Mouse (Mus musculus): ENCODE data around the gene Foxp3. TPM values are rescaled to one million over a fixed set of nuclear protein-coding genes. Genes with fewer than 3 reads are reported as not detected.

The Foxp3 gene
- not detected in 2 replicates for polyA plus RNA-seq (2014; fragmentation: Nextera tagmentation; extraction: Ambion mirVana)

GRCm38 (mm10) chrX:7573176-7574086 lies at the start of gene Foxp3:
Gene Foxp3, plus strand, starts transcription at chrX:7573644.
- peak within 1 kb of the TSS; percentile 78 for H3K9ac ChIP-seq (ENCODE audit: low read depth, low read length)
- peak; percentile 12 for DNase-seq (ENCODE audit: low spot score)
- 50% methylated on average over 23 of the region's 72 CpGs for WGBS
- H3K27me3 ChIP-seq (replicated peaks; ENCODE audit: control insufficient read depth, insufficient read depth, low read length) = no peaks in the 10 kb centered on the region
- peak; percentile 2; the same call in 1 of the 2 replicates for ATAC-seq (ENCODE audit: low read depth)
- no peaks in the 10 kb centered on the region for H3K36me3 ChIP-seq (ENCODE audit: control insufficient read depth, insufficient read depth, low read length)
- peaks cover 5% of the 10 kb centered on the region; the same call in 1 of the 2 replicates for H3K4me1 ChIP-seq (ENCODE audit: control insufficient read depth, insufficient read depth, low read length)
- no peaks in the 10 kb centered on the region for H3K9me3 ChIP-seq (ENCODE audit: control insufficient read depth, low read length)
- H3K4me2 ChIP-seq (ENCODE audit: low read depth, low read length) = peak within 1 kb of the TSS; percentile 65
- H3K27ac ChIP-seq (replicated peaks; ENCODE audit: low read depth, low read length) = peak within 1 kb of the TSS; percentile 77
- H3K4me3 ChIP-seq (ENCODE audit: low read depth, low read length) = peak within 1 kb of the TSS; percentile 57

GRCm38 (mm10) chrX:7524961-7525360 lies 48.5 kb upstream of the Foxp3 start:
- 35% methylated on average over 3 of the region's 3 CpGs for WGBS
- ATAC-seq (ENCODE audit: low read depth) = no peak

GRCm38 (mm10) chrX:7553474-7553873 lies 20.0 kb upstream of the Foxp3 start:
- Histone ChIP-seq H3K9ac (ENCODE audit: low read depth, low read length) (no peak overlapping the region), H3K27me3 (replicated peaks; ENCODE audit: control insufficient read depth, insufficient read depth, low read length) (no peaks in the 10 kb centered on the region; the same call in 1 of the 2 replicates), H3K9me3 (ENCODE audit: control insufficient read depth, low read length) (no peaks in the 10 kb centered on the region), H3K4me2 (ENCODE audit: low read depth, low read length) (no peak overlapping the region), H3K4me1 (ENCODE audit: control insufficient read depth, insufficient read depth, low read length) (no peaks in the 10 kb centered on the region), H3K4me3 (ENCODE audit: low read depth, low read length) (no peak overlapping the region), H3K36me3 (ENCODE audit: control insufficient read depth, insufficient read depth, low read length) (no peaks in the 10 kb centered on the region), H3K27ac (replicated peaks; ENCODE audit: low read depth, low read length) (no peak overlapping the region)
- DNase-seq (ENCODE audit: low spot score) (no peak), ATAC-seq (ENCODE audit: low read depth) (no peak)
- 89% methylated on average over 4 of the region's 4 CpGs for WGBS

More at GRCm38 (mm10) chrX:7524961-7525360, 48.5 kb upstream of the Foxp3 start:
- H3K27ac ChIP-seq (replicated peaks; ENCODE audit: low read depth, low read length) = no peak overlapping the region
- H3K36me3 ChIP-seq (ENCODE audit: control insufficient read depth, insufficient read depth, low read length) = no peaks in the 10 kb centered on the region
- H3K4me1 ChIP-seq (ENCODE audit: control insufficient read depth, insufficient read depth, low read length) = no peaks in the 10 kb centered on the region
- no peak for DNase-seq (ENCODE audit: low spot score)
- no peaks in the 10 kb centered on the region for H3K9me3 ChIP-seq (ENCODE audit: control insufficient read depth, low read length)
- no peaks in the 10 kb centered on the region for H3K27me3 ChIP-seq (replicated peaks; ENCODE audit: control insufficient read depth, insufficient read depth, low read length)
- H3K4me2 ChIP-seq (ENCODE audit: low read depth, low read length) = no peak overlapping the region
- no peak overlapping the region for H3K4me3 ChIP-seq (ENCODE audit: low read depth, low read length)
- H3K9ac ChIP-seq (ENCODE audit: low read depth, low read length) = no peak overlapping the region

GRCm38 (mm10) chrX:7563076-7563475 lies 10.4 kb upstream of the Foxp3 start:
- Histone ChIP-seq H3K4me1 (ENCODE audit: control insufficient read depth, insufficient read depth, low read length) (no peaks in the 10 kb centered on the region), H3K9ac (ENCODE audit: low read depth, low read length) (no peak overlapping the region), H3K9me3 (ENCODE audit: control insufficient read depth, low read length) (no peaks in the 10 kb centered on the region), H3K27me3 (replicated peaks; ENCODE audit: control insufficient read depth, insufficient read depth, low read length) (no peaks in the 10 kb centered on the region), H3K36me3 (ENCODE audit: control insufficient read depth, insufficient read depth, low read length) (no peaks in the 10 kb centered on the region), H3K4me2 (ENCODE audit: low read depth, low read length) (no peak overlapping the region), H3K4me3 (ENCODE audit: low read depth, low read length) (no peak overlapping the region), H3K27ac (replicated peaks; ENCODE audit: low read depth, low read length) (no peak overlapping the region)
- WGBS = 41% methylated on average over 2 of the region's 2 CpGs
- DNase-seq (ENCODE audit: low spot score) = no peak
- ATAC-seq (ENCODE audit: low read depth) = no peak

GRCm38 (mm10) chrX:7566352-7566751 lies 7.1 kb upstream of the Foxp3 start:
- H3K9me3 ChIP-seq (ENCODE audit: control insufficient read depth, low read length) = no peaks in the 10 kb centered on the region
- no peak overlapping the region for H3K27ac ChIP-seq (replicated peaks; ENCODE audit: low read depth, low read length)
- 85% methylated on average over 6 of the region's 6 CpGs for WGBS
- no peaks in the 10 kb centered on the region for H3K36me3 ChIP-seq (ENCODE audit: control insufficient read depth, insufficient read depth, low read length)
- DNase-seq (ENCODE audit: low spot score) (no peak), ATAC-seq (ENCODE audit: low read depth) (no peak)
- no peak overlapping the region for H3K4me2 ChIP-seq (ENCODE audit: low read depth, low read length)
- no peak overlapping the region for H3K4me3 ChIP-seq (ENCODE audit: low read depth, low read length)
- H3K27me3 ChIP-seq (replicated peaks; ENCODE audit: control insufficient read depth, insufficient read depth, low read length) = no peaks in the 10 kb centered on the region
- no peaks in the 10 kb centered on the region for H3K4me1 ChIP-seq (ENCODE audit: control insufficient read depth, insufficient read depth, low read length)
- no peak overlapping the region for H3K9ac ChIP-seq (ENCODE audit: low read depth, low read length)

GRCm38 (mm10) chrX:7567491-7567890 lies 6.0 kb upstream of the Foxp3 start:
- Histone ChIP-seq H3K4me1 (ENCODE audit: control insufficient read depth, insufficient read depth, low read length) (no peaks in the 10 kb centered on the region), H3K9me3 (ENCODE audit: control insufficient read depth, low read length) (no peaks in the 10 kb centered on the region), H3K36me3 (ENCODE audit: control insufficient read depth, insufficient read depth, low read length) (no peaks in the 10 kb centered on the region), H3K4me3 (ENCODE audit: low read depth, low read length) (no peak overlapping the region), H3K4me2 (ENCODE audit: low read depth, low read length) (no peak overlapping the region), H3K27me3 (replicated peaks; ENCODE audit: control insufficient read depth, insufficient read depth, low read length) (no peaks in the 10 kb centered on the region), H3K9ac (ENCODE audit: low read depth, low read length) (no peak overlapping the region), H3K27ac (replicated peaks; ENCODE audit: low read depth, low read length) (no peak overlapping the region)
- WGBS = 81% methylated on average over 8 of the region's 9 CpGs
- DNase-seq (ENCODE audit: low spot score) (no peak), ATAC-seq (ENCODE audit: low read depth) (no peak)

- H3K36me3 ChIP-seq (ENCODE audit: control insufficient read depth, insufficient read depth, low read length) = no peaks in the 10 kb centered on the region
- H3K4me1 ChIP-seq (ENCODE audit: control insufficient read depth, insufficient read depth, low read length) = peaks cover 5% of the 10 kb centered on the region; the same call in 1 of the 2 replicates
- H3K4me2 ChIP-seq (ENCODE audit: low read depth, low read length) = no peak overlapping the region
- H3K4me3 ChIP-seq (ENCODE audit: low read depth, low read length) = no peak overlapping the region
- no peaks in the 10 kb centered on the region for H3K9me3 ChIP-seq (ENCODE audit: control insufficient read depth, low read length)
- H3K27me3 ChIP-seq (replicated peaks; ENCODE audit: control insufficient read depth, insufficient read depth, low read length) = no peaks in the 10 kb centered on the region
- 68% methylated on average over 7 of the region's 7 CpGs for WGBS
- no peak overlapping the region for H3K27ac ChIP-seq (replicated peaks; ENCODE audit: low read depth, low read length)
- ATAC-seq (ENCODE audit: low read depth) (no peak), DNase-seq (ENCODE audit: low spot score) (no peak)
- H3K9ac ChIP-seq (ENCODE audit: low read depth, low read length) = no peak overlapping the region
Observed at GRCm38 (mm10) chrX:7570481-7571175, 2.8 kb upstream of the Foxp3 start.

GRCm38 (mm10) chrX:7571565-7572136 lies 1.8 kb upstream of the Foxp3 start:
- WGBS = 89% methylated on average over 9 of the region's 9 CpGs
- no peak for ATAC-seq (ENCODE audit: low read depth)
- no peaks in the 10 kb centered on the region for H3K36me3 ChIP-seq (ENCODE audit: control insufficient read depth, insufficient read depth, low read length)
- no peak overlapping the region for H3K9ac ChIP-seq (ENCODE audit: low read depth, low read length)
- H3K4me1 ChIP-seq (ENCODE audit: control insufficient read depth, insufficient read depth, low read length) = peaks cover 5% of the 10 kb centered on the region; the same call in 1 of the 2 replicates
- no peak for DNase-seq (ENCODE audit: low spot score)
- H3K9me3 ChIP-seq (ENCODE audit: control insufficient read depth, low read length) = no peaks in the 10 kb centered on the region
- H3K27me3 ChIP-seq (replicated peaks; ENCODE audit: control insufficient read depth, insufficient read depth, low read length) = no peaks in the 10 kb centered on the region
- no peak overlapping the region for H3K4me2 ChIP-seq (ENCODE audit: low read depth, low read length)
- H3K27ac ChIP-seq (replicated peaks; ENCODE audit: low read depth, low read length) = no peak overlapping the region
- H3K4me3 ChIP-seq (ENCODE audit: low read depth, low read length) = no peak overlapping the region

Data from embryonic facial prominence, embryonic 14.5 days (tissue).